Mouse (Mus musculus): Measurements from ENCODE around the gene Gsdma. TPM values are rescaled to one million over a fixed set of nuclear protein-coding genes. Genes with fewer than 3 reads are reported as not detected.
"Not testable (repeated sequence)": the region's sequence is repeated elsewhere in the genome, so short reads cannot be mapped to it uniquely, and the experiment has no call there.

Gene Gsdma
- total and polyA plus RNA-seq, 3 experiments: 0.62 to 1.2 TPM; not detected in 1

- Histone ChIP-seq H3K4me1 (ENCODE audit: control insufficient read depth in 1 of 2, insufficient read depth in 2 of 2, low read length in 2 of 2) (peaks cover 0 to 7% of the 10 kb centered on the region in 2 experiments; a peak in 2 of 4 replicates), H3K36me3 (ENCODE audit: control insufficient read depth in 1 of 2, insufficient read depth in 2 of 2, low read length in 2 of 2) (peaks cover 2 to 6% of the 10 kb centered on the region in 2 experiments), H3K27me3 (ENCODE audit: control insufficient read depth in 1 of 2, insufficient read depth in 2 of 2, low read length in 2 of 2) (no peaks in the 10 kb centered on the region), H3K9me3 (replicated peaks; ENCODE audit: insufficient read depth, low read length) (no peaks in the 10 kb centered on the region), H3K79me2 (ENCODE audit: control insufficient read depth, insufficient read depth, low read length, poor library complexity) (no peaks in the 10 kb centered on the region), H3K27ac (ENCODE audit: control insufficient read depth, low read depth, low read length) (peak overlapping the region; percentile 9; the same call in 1 of the 2 replicates), H3K9ac (ENCODE audit: control insufficient read depth, low read depth, low read length, poor library complexity, severe bottlenecking) (no peak overlapping the region), H3K4me3 (ENCODE audit: control insufficient read depth in 1 of 2, insufficient read depth in 1 of 2, low read depth in 2 of 2, low read length in 2 of 2) (no peak overlapping the region)
- no peak for DNase-seq (ENCODE audit: low read depth, low spot score)
- TF ChIP-seq UBTF (IDR thresholded peaks at IDR 0.05; ENCODE audit: borderline replicate concordance, insufficient read depth, low read depth, low read length) (no peak), MAFK (IDR thresholded peaks at IDR 0.05; ENCODE audit: borderline replicate concordance, low read depth, low read length) (no peak), POLR2A (IDR thresholded peaks at IDR 0.05; ENCODE audit: control insufficient read depth in 1 of 2, insufficient read depth in 1 of 2, low read depth in 1 of 2, low read length in 2 of 2, poor library complexity in 1 of 2) (no peak), ELF1 (IDR thresholded peaks at IDR 0.05; ENCODE audit: low read depth, low read length) (no peak), JUND (IDR thresholded peaks at IDR 0.05; ENCODE audit: low read depth, low read length) (no peak), USF2 (IDR thresholded peaks at IDR 0.05; ENCODE audit: borderline replicate concordance in 1 of 2, insufficient read depth in 1 of 2, low read depth in 1 of 2, low read length in 2 of 2) (no peak), ETS1 (IDR thresholded peaks at IDR 0.05; ENCODE audit: low read depth, low read length) (no peak), ZNF384 (IDR thresholded peaks at IDR 0.05; ENCODE audit: low read depth, low read length) (no peak), ZKSCAN1 (IDR thresholded peaks at IDR 0.05; ENCODE audit: low read depth, low read length) (no peak), SMC3 (IDR thresholded peaks at IDR 0.05; ENCODE audit: low read depth, low read length) (no peak), RCOR1 (IDR thresholded peaks at IDR 0.05; ENCODE audit: low read depth, low read length) (no peak), KAT2A (conservative IDR thresholded peaks at IDR 0.05; ENCODE audit: low read depth, low read length) (no peak), NELFE (IDR thresholded peaks at IDR 0.05; ENCODE audit: low read depth, low read length) (no peak), RAD21 (IDR thresholded peaks at IDR 0.05; ENCODE audit: low read depth, low read length) (no peak), MAZ (IDR thresholded peaks at IDR 0.05; ENCODE audit: low read depth, low read length) (no peak), HCFC1 (IDR thresholded peaks at IDR 0.05; ENCODE audit: low read depth, low read length) (no peak), MAX (IDR thresholded peaks at IDR 0.05; ENCODE audit: low read length) (no peak)
Observed at GRCm38 (mm10) chr11:98711046-98711434, 46.9 kb downstream of the Gsdma start.

DNA sequence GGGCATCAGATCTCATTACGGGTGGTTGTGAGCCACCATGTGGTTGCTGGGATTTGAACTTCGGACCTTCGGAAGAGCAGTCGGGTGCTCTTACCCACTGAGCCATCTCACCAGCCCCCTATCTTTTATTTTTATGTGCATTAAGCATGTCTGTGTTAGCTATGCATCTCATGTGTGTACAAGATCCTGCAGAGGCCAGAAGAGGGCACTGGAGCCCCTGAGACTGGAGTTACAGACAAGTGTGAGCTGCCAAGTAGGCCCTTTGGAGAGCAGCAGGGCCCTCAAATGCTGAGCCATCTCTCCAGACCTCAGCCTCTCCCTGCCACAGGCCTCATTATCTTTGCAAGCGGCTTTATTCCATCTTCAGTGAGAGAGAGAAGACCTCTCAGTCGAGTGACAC lies 47.9 kb downstream of the Gsdma start:
- not testable (repeated sequence) for H3K9me3 ChIP-seq (replicated peaks; ENCODE audit: insufficient read depth, low read length); H3K4me3 ChIP-seq (ENCODE audit: control insufficient read depth in 1 of 2, insufficient read depth in 1 of 2, low read depth in 2 of 2, low read length in 2 of 2); H3K36me3 ChIP-seq (ENCODE audit: control insufficient read depth in 1 of 2, insufficient read depth in 2 of 2, low read length in 2 of 2); H3K79me2 ChIP-seq (ENCODE audit: control insufficient read depth, insufficient read depth, low read length, poor library complexity); H3K4me1 ChIP-seq (ENCODE audit: control insufficient read depth in 1 of 2, insufficient read depth in 2 of 2, low read length in 2 of 2); H3K27ac ChIP-seq (ENCODE audit: control insufficient read depth, low read depth, low read length); H3K9ac ChIP-seq (ENCODE audit: control insufficient read depth, low read depth, low read length, poor library complexity, severe bottlenecking); H3K27me3 ChIP-seq (ENCODE audit: control insufficient read depth in 1 of 2, insufficient read depth in 2 of 2, low read length in 2 of 2)
- DNase-seq (ENCODE audit: low read depth, low spot score): peak; percentile 57
- TF ChIP-seq SMC3 (IDR thresholded peaks at IDR 0.05; ENCODE audit: low read depth, low read length) (peak; percentile 64), ZC3H11A (IDR thresholded peaks at IDR 0.05; ENCODE audit: low read depth, low read length) (peak; percentile 25; the same call in 1 of the 2 replicates), RAD21 (IDR thresholded peaks at IDR 0.05; ENCODE audit: low read depth, low read length) (peak; percentile 52), TBP (IDR thresholded peaks at IDR 0.05; ENCODE audit: low read depth, low read length) (0 out of 2 replicates have a peak, but pooled peaks have one; percentile 43), CTCF (IDR thresholded peaks at IDR 0.05 in 2 of 3, conservative IDR thresholded peaks at IDR 0.05 in 1 of 3; ENCODE audit: control insufficient read depth in 1 of 3, insufficient read depth in 1 of 3, low read depth in 2 of 3, low read length in 3 of 3, poor library complexity in 1 of 3, severe bottlenecking in 1 of 3) (peak in 2 of 3 experiments; percentile 54 to 58; a peak in 4 of 6 replicates)

Data from MEL (cell line).